Mouse (Mus musculus): ENCODE measurements at regions not wholly inside any gene's neighbourhood (a gene's known extent, or its start where the extent isn't known, plus 50 kb on each side); places are given as distances from the start of the nearest gene placed in this dataset.

DNA sequence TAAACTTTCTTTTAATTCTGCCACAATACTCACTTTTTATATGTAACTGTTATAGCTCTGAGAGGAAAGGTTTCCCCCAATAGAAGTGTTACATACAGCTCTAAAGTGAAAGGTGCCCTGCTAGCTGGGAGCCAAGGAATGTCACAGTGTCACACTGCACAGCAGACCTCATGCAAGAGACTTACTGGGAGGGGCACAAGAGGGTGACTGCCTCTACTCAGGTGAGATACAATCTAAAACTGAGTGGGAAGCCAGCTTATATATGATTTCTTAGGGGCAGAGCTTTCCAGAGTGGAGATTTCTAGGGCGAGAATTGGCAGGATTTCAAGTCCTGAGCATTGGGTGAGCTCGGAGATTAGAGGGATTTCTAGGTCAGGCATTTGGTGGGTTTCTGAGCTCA is 99.1 kb downstream of the Gpr65 start:
- H3K4me1 ChIP-seq (ENCODE audit: control insufficient read depth, insufficient read depth, low read length): peaks cover 5% of the 10 kb centered on the region
- ATAC-seq (replicated peaks; ENCODE audit: extremely low read depth, insufficient read depth, low FRiP score): peak; percentile 28; the same call in 1 of the 2 replicates
- WGBS: 45% methylated on average over 2 of the region's 2 CpGs
- no peak overlapping the region for H3K9ac ChIP-seq (ENCODE audit: low read length)
- no peaks in the 10 kb centered on the region for H3K9me3 ChIP-seq (replicated peaks; ENCODE audit: control insufficient read depth, low read length)
- H3K27me3 ChIP-seq (ENCODE audit: control insufficient read depth, insufficient read depth, low read length): no peaks in the 10 kb centered on the region
- no peak overlapping the region for H3K27ac ChIP-seq (ENCODE audit: low read length)
- H3K36me3 ChIP-seq (ENCODE audit: control insufficient read depth, insufficient read depth): no peaks in the 10 kb centered on the region
- H3K4me3 ChIP-seq (ENCODE audit: low read length): no peak overlapping the region
- H3K4me2 ChIP-seq (ENCODE audit: low read depth, low read length): peak overlapping the region; percentile 34; the same call in 1 of the 2 replicates

DNA sequence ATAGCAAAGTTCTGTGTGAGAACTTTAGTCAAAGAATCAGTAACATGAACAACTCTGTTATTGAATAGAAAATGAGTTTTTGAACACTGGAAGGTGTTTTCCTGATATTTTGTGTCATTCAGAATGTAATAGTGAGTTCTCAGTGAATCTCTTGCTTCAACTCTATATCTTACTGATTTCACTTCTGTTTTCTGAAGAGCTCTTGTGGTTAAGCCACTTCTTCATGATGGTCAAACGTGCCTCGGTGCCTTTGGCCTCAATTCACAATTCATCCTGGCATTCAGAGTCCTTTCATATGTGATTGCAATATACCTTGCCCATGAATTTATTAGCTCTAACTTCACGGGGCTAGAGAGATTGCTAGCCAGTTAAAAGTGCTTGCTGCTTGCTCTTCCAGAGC is 102.3 kb downstream of the Gpr65 start:
- Histone ChIP-seq H3K4me3 (ENCODE audit: low read length) (no peak overlapping the region), H3K4me1 (ENCODE audit: control insufficient read depth, insufficient read depth, low read length) (peaks cover 5% of the 10 kb centered on the region), H3K27me3 (ENCODE audit: control insufficient read depth, insufficient read depth, low read length) (no peaks in the 10 kb centered on the region), H3K9me3 (replicated peaks; ENCODE audit: control insufficient read depth, low read length) (no peaks in the 10 kb centered on the region), H3K9ac (ENCODE audit: low read length) (no peak overlapping the region), H3K4me2 (ENCODE audit: low read depth, low read length) (no peak overlapping the region), H3K36me3 (ENCODE audit: control insufficient read depth, insufficient read depth) (no peaks in the 10 kb centered on the region), H3K27ac (ENCODE audit: low read length) (no peak overlapping the region)
- 68% methylated on average over 3 of the region's 3 CpGs for WGBS
- ATAC-seq (replicated peaks; ENCODE audit: extremely low read depth, insufficient read depth, low FRiP score): no peak

DNA sequence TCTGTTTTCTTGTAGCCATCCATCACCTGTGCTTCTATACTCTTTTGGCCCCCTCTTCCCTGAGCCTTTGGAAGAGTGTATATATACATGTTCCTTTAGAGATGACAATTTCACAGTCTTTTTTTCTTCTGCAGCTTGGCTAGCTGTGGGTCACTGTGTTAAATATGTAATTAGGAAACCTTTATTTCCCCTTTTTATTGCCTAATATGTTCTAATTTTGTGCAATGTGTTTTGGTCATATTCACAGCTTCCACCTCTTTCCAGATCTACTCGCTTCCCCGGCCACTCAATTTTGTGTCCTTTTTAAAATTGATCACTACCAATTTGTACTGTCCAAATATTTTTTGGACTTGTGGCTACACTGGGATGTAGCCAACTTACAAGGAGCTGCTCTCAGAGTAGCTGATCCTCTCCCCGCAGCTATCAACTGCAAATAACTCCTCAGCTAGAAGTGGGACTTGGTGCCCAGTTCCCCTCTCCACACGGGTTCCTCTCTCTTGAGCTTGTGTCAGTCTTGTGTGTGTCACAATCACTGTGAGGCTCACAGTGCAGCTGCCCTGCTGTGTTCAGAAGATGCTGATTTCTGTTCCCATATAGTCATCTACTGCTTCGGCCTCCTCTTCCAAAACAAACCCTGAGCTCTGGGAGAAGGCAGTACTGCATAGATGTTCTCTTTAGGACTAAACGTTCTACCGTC is 106.9 kb downstream of the Gpr65 start:
- no peak overlapping the region for H3K9ac ChIP-seq (ENCODE audit: low read length)
- 81% methylated on average over 7 of the region's 7 CpGs for WGBS

More for the DNA sequence above, 106.9 kb downstream of the Gpr65 start:
- Histone ChIP-seq H3K27ac (ENCODE audit: low read length) (no peak overlapping the region), H3K36me3 (ENCODE audit: control insufficient read depth, insufficient read depth) (no peaks in the 10 kb centered on the region), H3K4me3 (ENCODE audit: low read length) (no peak overlapping the region), H3K27me3 (ENCODE audit: control insufficient read depth, insufficient read depth, low read length) (no peaks in the 10 kb centered on the region), H3K4me2 (ENCODE audit: low read depth, low read length) (no peak overlapping the region), H3K4me1 (ENCODE audit: control insufficient read depth, insufficient read depth, low read length) (no peaks in the 10 kb centered on the region), H3K9me3 (replicated peaks; ENCODE audit: control insufficient read depth, low read length) (no peaks in the 10 kb centered on the region)
- ATAC-seq (replicated peaks; ENCODE audit: extremely low read depth, insufficient read depth, low FRiP score): no peak

Measured in heart, embryonic 16.5 days (tissue).